Mouse (Mus musculus): Measurements from ENCODE around the gene Sertad2.

DNA sequence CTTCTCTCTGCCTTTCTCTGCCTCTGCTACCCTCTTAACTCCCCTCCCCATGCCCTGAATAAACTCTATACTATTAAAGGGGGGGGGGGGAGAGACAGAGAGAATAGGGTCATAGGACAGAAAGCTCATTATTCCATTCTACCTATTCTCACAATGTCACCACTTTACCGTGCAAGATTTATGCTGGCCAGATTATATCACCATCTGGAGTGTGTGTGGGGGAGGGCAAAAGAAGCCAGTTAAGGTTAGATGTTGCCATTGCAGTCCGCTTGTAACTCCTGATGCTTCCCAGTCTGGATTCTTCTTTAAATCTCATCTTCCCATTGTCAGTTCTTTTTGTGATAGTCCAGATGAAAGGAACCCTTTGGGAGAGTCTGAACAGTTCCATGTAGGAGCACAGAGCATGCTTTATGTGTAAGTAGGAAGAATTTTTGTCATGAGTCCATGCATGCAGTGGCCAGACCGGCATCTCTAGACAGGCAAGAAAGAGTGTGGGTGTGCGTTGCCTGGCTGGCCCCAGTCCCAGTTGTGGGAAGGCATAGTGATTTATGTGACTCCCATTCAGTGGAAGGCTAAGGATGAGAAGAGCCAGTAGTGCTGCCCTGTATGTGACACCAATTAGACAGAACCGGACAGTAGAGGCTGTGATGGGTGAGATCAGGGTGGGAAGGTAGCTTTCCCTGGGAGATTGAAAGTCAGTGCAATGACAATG lies 28.8 kb downstream of the Sertad2 start:
- TF ChIP-seq POLR2A (IDR thresholded peaks at IDR 0.05; ENCODE audit: insufficient read depth, low read depth, low read length) = no peak
- TF ChIP-seq CTCF (IDR thresholded peaks at IDR 0.05) = no peak
- no peak for TF ChIP-seq EP300 (IDR thresholded peaks at IDR 0.05; ENCODE audit: insufficient read depth, low read depth, low read length)
